Mouse (Mus musculus): ENCODE data around the gene Fggy. TPM values are rescaled to one million over a fixed set of nuclear protein-coding genes. Genes with fewer than 3 reads are reported as not detected.

Gene Fggy
- polyA plus RNA-seq, 1 experiment from 2014 or later, result 18.3 TPM

GRCm38 (mm10) chr4:95896571-95896970 is 339.3 kb downstream of the Fggy start:
- no peaks in the 10 kb centered on the region for H3K9me3 ChIP-seq (ENCODE audit: control insufficient read depth, low read length)
- no peak overlapping the region for H3K27ac ChIP-seq (ENCODE audit: low read depth, low read length)
- 37% methylated on average over 5 of the region's 5 CpGs for WGBS
- 0 out of 2 replicates have a peak, but pooled peaks have one; percentile 24 for ATAC-seq (ENCODE audit: low FRiP score, low TSS enrichment)
- H3K9ac ChIP-seq (ENCODE audit: low read depth, low read length), result no peak overlapping the region
- H3K4me1 ChIP-seq (ENCODE audit: control insufficient read depth, insufficient read depth, low read length), result 0 out of 2 replicates have a peak, but pooled peaks cover 2% of the 10 kb centered on the region
- H3K36me3 ChIP-seq (ENCODE audit: control insufficient read depth, insufficient read depth, low read length), result no peaks in the 10 kb centered on the region
- no peak overlapping the region for H3K4me3 ChIP-seq (ENCODE audit: low read length)
- H3K27me3 ChIP-seq (ENCODE audit: control insufficient read depth, insufficient read depth, low read length), result no peaks in the 10 kb centered on the region
- H3K4me2 ChIP-seq (replicated peaks; ENCODE audit: low read depth, low read length), result no peak overlapping the region

GRCm38 (mm10) chr4:95897236-95897874 is 340.0 kb downstream of the Fggy start:
- no peak for ATAC-seq (ENCODE audit: low FRiP score, low TSS enrichment)
- no peak overlapping the region for H3K4me2 ChIP-seq (replicated peaks; ENCODE audit: low read depth, low read length)
- H3K27ac ChIP-seq (ENCODE audit: low read depth, low read length), result no peak overlapping the region
- no peaks in the 10 kb centered on the region for H3K36me3 ChIP-seq (ENCODE audit: control insufficient read depth, insufficient read depth, low read length)
- H3K9me3 ChIP-seq (ENCODE audit: control insufficient read depth, low read length), result no peaks in the 10 kb centered on the region
- H3K4me3 ChIP-seq (ENCODE audit: low read length), result no peak overlapping the region
- H3K4me1 ChIP-seq (ENCODE audit: control insufficient read depth, insufficient read depth, low read length), result 0 out of 2 replicates have a peak, but pooled peaks cover 2% of the 10 kb centered on the region
- 84% methylated on average over 7 of the region's 7 CpGs for WGBS
- no peaks in the 10 kb centered on the region for H3K27me3 ChIP-seq (ENCODE audit: control insufficient read depth, insufficient read depth, low read length)
- H3K9ac ChIP-seq (ENCODE audit: low read depth, low read length), result no peak overlapping the region

- no peaks in the 10 kb centered on the region for H3K27me3 ChIP-seq (ENCODE audit: control insufficient read depth, insufficient read depth, low read length)
- no peak overlapping the region for H3K4me3 ChIP-seq (ENCODE audit: low read length)
- ATAC-seq (ENCODE audit: low FRiP score, low TSS enrichment), result no peak
- H3K9me3 ChIP-seq (ENCODE audit: control insufficient read depth, low read length), result no peaks in the 10 kb centered on the region
- 0 out of 2 replicates have a peak, but pooled peaks cover 2% of the 10 kb centered on the region for H3K4me1 ChIP-seq (ENCODE audit: control insufficient read depth, insufficient read depth, low read length)
- no peak overlapping the region for H3K4me2 ChIP-seq (replicated peaks; ENCODE audit: low read depth, low read length)
- no peaks in the 10 kb centered on the region for H3K36me3 ChIP-seq (ENCODE audit: control insufficient read depth, insufficient read depth, low read length)
- WGBS, result 28% methylated on average over 6 of the region's 6 CpGs
- H3K27ac ChIP-seq (ENCODE audit: low read depth, low read length), result no peak overlapping the region
- no peak overlapping the region for H3K9ac ChIP-seq (ENCODE audit: low read depth, low read length)
These were observed 341.4 kb downstream of the Fggy start for GRCm38 (mm10) chr4:95898714-95899113.

- no peak overlapping the region for H3K9ac ChIP-seq (ENCODE audit: low read depth, low read length)
- no peak overlapping the region for H3K4me3 ChIP-seq (ENCODE audit: low read length)
- no peaks in the 10 kb centered on the region for H3K36me3 ChIP-seq (ENCODE audit: control insufficient read depth, insufficient read depth, low read length)
- 0 out of 2 replicates have a peak, but pooled peaks cover 2% of the 10 kb centered on the region for H3K4me1 ChIP-seq (ENCODE audit: control insufficient read depth, insufficient read depth, low read length)
- no peak overlapping the region for H3K27ac ChIP-seq (ENCODE audit: low read depth, low read length)
- no peaks in the 10 kb centered on the region for H3K27me3 ChIP-seq (ENCODE audit: control insufficient read depth, insufficient read depth, low read length)
- H3K9me3 ChIP-seq (ENCODE audit: control insufficient read depth, low read length), result no peaks in the 10 kb centered on the region
- ATAC-seq (ENCODE audit: low FRiP score, low TSS enrichment), result no peak
- WGBS, result 63% methylated on average over 4 of the region's 4 CpGs
- no peak overlapping the region for H3K4me2 ChIP-seq (replicated peaks; ENCODE audit: low read depth, low read length)
These were observed 342.8 kb downstream of the Fggy start for GRCm38 (mm10) chr4:95899926-95900712.

GRCm38 (mm10) chr4:95900815-95901214 is 343.5 kb downstream of the Fggy start:
- Histone ChIP-seq H3K4me2 (replicated peaks; ENCODE audit: low read depth, low read length) (no peak overlapping the region), H3K9me3 (ENCODE audit: control insufficient read depth, low read length) (no peaks in the 10 kb centered on the region), H3K4me3 (ENCODE audit: low read length) (no peak overlapping the region), H3K27ac (ENCODE audit: low read depth, low read length) (no peak overlapping the region), H3K4me1 (ENCODE audit: control insufficient read depth, insufficient read depth, low read length) (0 out of 2 replicates have a peak, but pooled peaks cover 2% of the 10 kb centered on the region), H3K27me3 (ENCODE audit: control insufficient read depth, insufficient read depth, low read length) (no peaks in the 10 kb centered on the region), H3K9ac (ENCODE audit: low read depth, low read length) (no peak overlapping the region), H3K36me3 (ENCODE audit: control insufficient read depth, insufficient read depth, low read length) (no peaks in the 10 kb centered on the region)
- WGBS, result 60% methylated on average over 1 of the region's 1 CpGs
- no peak for ATAC-seq (ENCODE audit: low FRiP score, low TSS enrichment)

GRCm38 (mm10) chr4:95906141-95906540 is 348.8 kb downstream of the Fggy start:
- Histone ChIP-seq H3K4me2 (replicated peaks; ENCODE audit: low read depth, low read length) (no peak overlapping the region), H3K4me3 (ENCODE audit: low read length) (no peak overlapping the region), H3K9ac (ENCODE audit: low read depth, low read length) (no peak overlapping the region), H3K27me3 (ENCODE audit: control insufficient read depth, insufficient read depth, low read length) (no peaks in the 10 kb centered on the region), H3K9me3 (ENCODE audit: control insufficient read depth, low read length) (no peaks in the 10 kb centered on the region), H3K36me3 (ENCODE audit: control insufficient read depth, insufficient read depth, low read length) (no peaks in the 10 kb centered on the region), H3K27ac (ENCODE audit: low read depth, low read length) (no peak overlapping the region), H3K4me1 (ENCODE audit: control insufficient read depth, insufficient read depth, low read length) (no peaks in the 10 kb centered on the region)
- no peak for ATAC-seq (ENCODE audit: low FRiP score, low TSS enrichment)

GRCm38 (mm10) chr4:95909689-95910654 is 352.7 kb downstream of the Fggy start:
- no peak for ATAC-seq (ENCODE audit: low FRiP score, low TSS enrichment)
- H3K27ac ChIP-seq (ENCODE audit: low read depth, low read length), result no peak overlapping the region
- H3K9me3 ChIP-seq (ENCODE audit: control insufficient read depth, low read length), result no peaks in the 10 kb centered on the region
- no peak overlapping the region for H3K4me2 ChIP-seq (replicated peaks; ENCODE audit: low read depth, low read length)
- H3K36me3 ChIP-seq (ENCODE audit: control insufficient read depth, insufficient read depth, low read length), result no peaks in the 10 kb centered on the region
- WGBS, result 61% methylated on average over 2 of the region's 2 CpGs
- no peak overlapping the region for H3K4me3 ChIP-seq (ENCODE audit: low read length)
- no peaks in the 10 kb centered on the region for H3K4me1 ChIP-seq (ENCODE audit: control insufficient read depth, insufficient read depth, low read length)
- no peaks in the 10 kb centered on the region for H3K27me3 ChIP-seq (ENCODE audit: control insufficient read depth, insufficient read depth, low read length)
- H3K9ac ChIP-seq (ENCODE audit: low read depth, low read length), result no peak overlapping the region

- H3K27me3 ChIP-seq (ENCODE audit: control insufficient read depth, insufficient read depth, low read length), result no peaks in the 10 kb centered on the region
- H3K36me3 ChIP-seq (ENCODE audit: control insufficient read depth, insufficient read depth, low read length), result no peaks in the 10 kb centered on the region
- no peaks in the 10 kb centered on the region for H3K9me3 ChIP-seq (ENCODE audit: control insufficient read depth, low read length)
- no peak overlapping the region for H3K27ac ChIP-seq (ENCODE audit: low read depth, low read length)
- no peak overlapping the region for H3K9ac ChIP-seq (ENCODE audit: low read depth, low read length)
- H3K4me3 ChIP-seq (ENCODE audit: low read length), result no peak overlapping the region
- ATAC-seq (ENCODE audit: low FRiP score, low TSS enrichment), result no peak
- H3K4me1 ChIP-seq (ENCODE audit: control insufficient read depth, insufficient read depth, low read length), result no peaks in the 10 kb centered on the region
- WGBS, result 71% methylated on average over 1 of the region's 1 CpGs
- H3K4me2 ChIP-seq (replicated peaks; ENCODE audit: low read depth, low read length), result no peak overlapping the region
These were observed 355.7 kb downstream of the Fggy start for GRCm38 (mm10) chr4:95913026-95913425.
